Comparison of ENCODE assay signal across 17 mouse cellular contexts in genomic region chr17:66781910-66782309, GRCm38 (mm10).
DNase-seq lines count a peak whose midpoint lies in the region; ATAC-seq and TF ChIP-seq lines count a peak whose summit lies in the region.
"Had no signal": no experiment of that assay in that cellular context is flagged by ENCODE, and none has a peak within 500 bp of the region (broad histone marks: within the 10 kb centered on the region; RNA-seq: fewer than 3 reads in every experiment).

No protein-coding gene starts in this region.

- H3K27ac ChIP-seq in gastrocnemius, adult 2 months = peak overlapping the region; percentile 63; the same call in 1 of the 2 replicates
- H3K27ac ChIP-seq in liver, embryonic 12.5 days = no peak overlapping the region
- H3K27ac ChIP-seq: liver, embryonic 14.5 days had no signal

- no peaks in the 10 kb centered on the region for H3K4me1 ChIP-seq in liver, embryonic 12.5 days

- H3K36me3 ChIP-seq in liver, embryonic 12.5 days = no peaks in the 10 kb centered on the region

- peak; percentile 63 for DNase-seq in gastrocnemius, adult 2 months
- DNase-seq in gastrocnemius, postnatal 10 days = no peak
- peak; percentile 20 to 55 for DNase-seq in left cerebral cortex, adult 9 months (ENCODE audit: low spot score in 2 of 2)
- no peak for DNase-seq in left cerebral cortex, postnatal 4 days
- peak; percentile 91 for DNase-seq in brain, adult 2 months (ENCODE audit: low read depth, low spot score)
- DNase-seq in left cerebral cortex, postnatal 14 days (ENCODE audit: low spot score in 2 of 2) = peak; percentile 26 to 64
- no peak for DNase-seq in neural tube, embryonic 10.5 days (ENCODE audit: extremely low spot score, low spot score)
- DNase-seq: adrenal gland, postnatal 10 days; cerebellum, adult 9-10 months; heart, postnatal 14 days; kidney, adult 9 months; midbrain, embryonic 14.5 days; spleen, adult 18-20 months; thymus, postnatal 14 days had no signal

- TF ChIP-seq CTCF in gastrocnemius, adult 2 months (IDR thresholded peaks at IDR 0.05) = no peak

- intact Hi-C loops in gastrocnemius, adult 2 months (cut with DNase I) = no loop called here
- intact Hi-C loops in left cerebral cortex, postnatal 4 days (cut with DNase I) = no loop called here
- intact Hi-C loops in left cerebral cortex, postnatal 14 days (cut with DNase I) = no loop called here

- H3K9ac ChIP-seq in liver, embryonic 12.5 days = no peak overlapping the region
- H3K9ac ChIP-seq: liver, embryonic 14.5 days had no signal

- WGBS in liver, embryonic 12.5 days (ENCODE audit: insufficient replicate concordance) = 71% methylated on average over 3 of the region's 3 CpGs

- no peak overlapping the region for H3K4me2 ChIP-seq in liver, embryonic 12.5 days

- no peaks in the 10 kb centered on the region for H3K27me3 ChIP-seq in liver, embryonic 12.5 days (replicated peaks)

- H3K9me3 ChIP-seq in liver, embryonic 12.5 days (replicated peaks) = no peaks in the 10 kb centered on the region

- no peak overlapping the region for H3K4me3 ChIP-seq in gastrocnemius, adult 2 months
- H3K4me3 ChIP-seq in liver, embryonic 12.5 days = no peak overlapping the region

- ATAC-seq in liver, embryonic 12.5 days = no peak
- ATAC-seq: lung, postnatal 0 days had no signal

Comparison
In these comparisons a context has a peak if more than half of its experiments do, and no peak if none do; other contexts are left out.
1. DNase-seq: peak in gastrocnemius, adult 2 months (single experiment), left cerebral cortex, adult 9 months (2 of 2), brain, adult 2 months (single experiment) and left cerebral cortex, postnatal 14 days (2 of 2); none in gastrocnemius, postnatal 10 days (single experiment), left cerebral cortex, postnatal 4 days (single experiment) and neural tube, embryonic 10.5 days (single experiment).